Mouse (Mus musculus) kidney, adult 2 months (tissue): ENCODE results near the gene Kcnk1.

Experiments used
- CTCF ChIP-seq: fragments of 200-500 bp; conservative IDR thresholded peaks from 2 replicates; pipeline ENCODE4 v1.5.1; 2011; ENCODE audit warnings: low read depth, mild to moderate bottlenecking, control low read depth, low read length, moderate library complexity, mixed read lengths; ENCODE audit not compliant: insufficient read depth, insufficient read length
- POLR2A ChIP-seq: fragments of 200-500 bp; IDR thresholded peaks from one replicate; pipeline ENCODE4 v1.6.1; 2011; ENCODE audit warnings: low read depth, low read length, control low read depth

DNA sequence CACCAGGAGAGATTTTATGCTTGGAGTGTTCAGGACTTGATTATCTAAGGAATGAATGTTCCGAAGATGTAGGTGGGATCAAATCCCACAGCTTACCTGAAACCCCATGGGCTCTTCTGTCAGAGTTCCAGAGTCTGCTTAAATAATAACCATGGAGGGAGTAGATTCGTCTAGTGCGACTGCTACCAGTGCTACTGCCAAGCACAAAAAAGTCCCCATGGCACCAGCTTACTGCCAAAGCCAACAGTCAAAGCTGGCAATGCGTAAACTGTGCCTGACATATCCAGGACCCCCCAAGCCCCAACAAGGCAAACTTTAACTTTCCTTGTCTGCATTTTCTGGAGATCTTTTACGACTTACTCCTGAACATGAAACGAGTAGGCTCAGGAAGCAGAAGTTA lies 32.5 kb downstream of the Kcnk1 start:
- TF ChIP-seq POLR2A = no peak
- no peak for TF ChIP-seq CTCF
